Mouse (Mus musculus): ENCODE results near the gene Gprc5d. TPM values are rescaled to one million over a fixed set of nuclear protein-coding genes. Genes with fewer than 3 reads are reported as not detected.

The Gprc5d gene
- total and polyA plus RNA-seq, 3 experiments = not detected

DNA sequence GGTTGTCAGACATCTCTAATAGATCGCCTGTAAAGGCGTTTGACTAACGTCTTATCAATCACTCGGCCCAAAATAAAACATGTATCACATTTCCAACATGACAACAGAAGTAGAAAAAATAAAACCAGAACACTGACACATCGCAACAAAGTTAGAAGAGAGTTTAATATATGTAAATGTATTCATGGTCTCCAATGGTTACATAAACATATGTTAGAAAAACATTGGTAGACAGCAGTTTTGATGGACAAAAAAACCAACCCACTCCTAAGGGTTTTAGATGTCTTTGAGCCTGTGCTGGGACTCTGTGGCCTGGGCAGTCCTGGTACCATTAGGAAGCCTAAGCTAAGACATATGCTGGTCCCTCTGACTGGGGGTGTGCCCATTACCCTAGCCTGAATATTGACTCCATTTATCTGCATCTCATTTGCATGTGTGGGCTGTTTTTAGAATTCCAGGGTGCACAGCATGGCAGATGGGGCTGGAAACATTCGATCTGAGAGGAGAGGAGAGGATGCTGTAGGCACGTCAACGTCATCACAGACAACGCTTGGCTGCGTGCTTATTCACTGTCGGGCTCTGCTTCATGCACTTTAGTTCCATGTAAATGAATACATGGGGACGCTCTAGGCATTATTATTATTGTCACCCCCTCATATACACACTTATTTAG, 25.1 kb downstream of the Gprc5d start:
- in situ Hi-C loops (cut with MboI; ENCODE audit: low pct_ligation_motif_present, low pct_unique_long_range_greater_than_20kb, low sequenced_read_pairs) (loop anchor here (10.0 kb wide), 1 partner anchor 282 kb away; no protein-coding TSS in a partner anchor), dilution Hi-C loops (cut with MboI; ENCODE audit: extremely low pct_ligation_motif_present, extremely low pct_unique_long_range_greater_than_20kb, low sequenced_read_pairs) (no loop called here)
- no peaks in the 10 kb centered on the region for H3K27me3 ChIP-seq (replicated peaks)
- no peak overlapping the region for H3K9ac ChIP-seq (ENCODE audit: insufficient read depth, low read depth)
- H3K4me1 ChIP-seq (ENCODE audit: control insufficient read depth in 1 of 2, insufficient read depth in 2 of 2) = peaks cover 0 to 2% of the 10 kb centered on the region in 2 experiments; a peak in 2 of 4 replicates
- peak; percentile 3 for DNase-seq (ENCODE audit: extremely low read depth)
- H3K4me3 ChIP-seq (replicated peaks in 1 of 3; ENCODE audit: low read depth in 2 of 3, low read length in 2 of 3, poor library complexity in 1 of 3) = no peak overlapping the region
- H3K79me2 ChIP-seq (replicated peaks; ENCODE audit: control insufficient read depth, extremely low read depth, insufficient read depth, poor library complexity, severe bottlenecking) = no peaks in the 10 kb centered on the region
- no peak overlapping the region for H3K27ac ChIP-seq (ENCODE audit: insufficient read depth, low read depth)
- no peak overlapping the region for H3K4me2 ChIP-seq (ENCODE audit: insufficient read depth, low read depth, poor library complexity, severe bottlenecking)
- no peaks in the 10 kb centered on the region for H3K9me3 ChIP-seq (replicated peaks; ENCODE audit: low read length)
- no peaks in the 10 kb centered on the region for H3K36me3 ChIP-seq (replicated peaks in 1 of 2; ENCODE audit: control insufficient read depth in 1 of 2, insufficient read depth in 1 of 2, low read length in 1 of 2)
- no peak for TF ChIP-seq HCFC1 (IDR thresholded peaks at IDR 0.05; ENCODE audit: low read depth, low read length)
- TF ChIP-seq ZNF384 (IDR thresholded peaks at IDR 0.05; ENCODE audit: low read depth, low read length) = no peak
- TF ChIP-seq ZC3H11A (IDR thresholded peaks at IDR 0.05; ENCODE audit: low read depth, low read length) = no peak
- TF ChIP-seq USF2 (conservative IDR thresholded peaks at IDR 0.05; ENCODE audit: low read depth, low read length) = no peak
- no peak for TF ChIP-seq MEF2A (IDR thresholded peaks at IDR 0.05; ENCODE audit: borderline replicate concordance, low read depth, low read length)
- TF ChIP-seq RCOR1 (conservative IDR thresholded peaks at IDR 0.05; ENCODE audit: low read depth, low read length) = no peak
- no peak for TF ChIP-seq POLR2AphosphoS2 (IDR thresholded peaks at IDR 0.05; ENCODE audit: low read depth, low read length)
- no peak for TF ChIP-seq MYC (IDR thresholded peaks at IDR 0.05; ENCODE audit: low read depth, low read length)
- TF ChIP-seq EP300 (IDR thresholded peaks at IDR 0.05; ENCODE audit: low read length) = no peak
- TF ChIP-seq JUN (IDR thresholded peaks at IDR 0.05; ENCODE audit: insufficient read depth, low read depth, low read length) = no peak
- TF ChIP-seq BHLHE40 (IDR thresholded peaks at IDR 0.05; ENCODE audit: low read depth, low read length) = no peak
- no peak for TF ChIP-seq ETS1 (conservative IDR thresholded peaks at IDR 0.05; ENCODE audit: low read depth, low read length)
- TF ChIP-seq KAT2A (IDR thresholded peaks at IDR 0.05; ENCODE audit: insufficient replicate concordance, low read length) = no peak
- TF ChIP-seq NELFE (IDR thresholded peaks at IDR 0.05; ENCODE audit: low read depth, low read length) = no peak
- TF ChIP-seq USF1 (IDR thresholded peaks at IDR 0.05; ENCODE audit: low read depth, low read length) = no peak
- no peak for TF ChIP-seq MXI1 (IDR thresholded peaks at IDR 0.05; ENCODE audit: low read depth, low read length)
- no peak for TF ChIP-seq MAZ (IDR thresholded peaks at IDR 0.05; ENCODE audit: low read depth, low read length)
- no peak for TF ChIP-seq SMC3 (IDR thresholded peaks at IDR 0.05; ENCODE audit: low read depth, low read length)

DNA sequence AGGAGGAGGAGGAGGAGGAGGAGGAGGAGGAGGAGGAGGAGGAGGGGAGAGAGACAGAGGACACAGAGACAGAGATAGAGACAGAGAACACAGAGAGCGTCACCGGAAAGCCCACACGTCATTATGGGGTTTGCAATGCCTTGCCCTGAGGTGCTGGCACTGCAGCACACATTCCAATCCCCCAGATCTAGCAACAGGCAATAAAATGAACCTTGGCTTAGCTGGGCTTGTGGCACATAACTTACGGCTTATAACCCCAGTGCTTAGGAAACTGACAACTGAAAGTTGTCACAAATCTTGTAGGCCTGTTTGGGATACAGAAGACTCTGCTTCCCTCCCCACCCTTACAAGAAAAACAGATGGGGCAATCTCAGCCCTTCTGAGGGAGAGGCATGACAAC, 27.4 kb downstream of the Gprc5d start:
- no peak for DNase-seq (ENCODE audit: extremely low read depth)
- no peaks in the 10 kb centered on the region for H3K36me3 ChIP-seq (replicated peaks in 1 of 2; ENCODE audit: control insufficient read depth in 1 of 2, insufficient read depth in 1 of 2, low read length in 1 of 2)
- no peak overlapping the region for H3K27ac ChIP-seq (ENCODE audit: insufficient read depth, low read depth)
- no peaks in the 10 kb centered on the region for H3K79me2 ChIP-seq (replicated peaks; ENCODE audit: control insufficient read depth, extremely low read depth, insufficient read depth, poor library complexity, severe bottlenecking)
- in situ Hi-C loops (cut with MboI; ENCODE audit: low pct_ligation_motif_present, low pct_unique_long_range_greater_than_20kb, low sequenced_read_pairs) = loop anchor here (10.0 kb wide), 1 partner anchor 284 kb away; no protein-coding TSS in a partner anchor
- H3K9me3 ChIP-seq (replicated peaks; ENCODE audit: low read length) = no peaks in the 10 kb centered on the region
- no peaks in the 10 kb centered on the region for H3K27me3 ChIP-seq (replicated peaks)
- TF ChIP-seq POLR2AphosphoS2 (IDR thresholded peaks at IDR 0.05; ENCODE audit: low read depth, low read length) (no peak), ZKSCAN1 (IDR thresholded peaks at IDR 0.05; ENCODE audit: borderline replicate concordance, low read depth, low read length) (no peak), EP300 (IDR thresholded peaks at IDR 0.05; ENCODE audit: low read length) (no peak), BHLHE40 (IDR thresholded peaks at IDR 0.05; ENCODE audit: low read depth, low read length) (no peak), KAT2A (IDR thresholded peaks at IDR 0.05; ENCODE audit: insufficient replicate concordance, low read length) (no peak), IRF4 (IDR thresholded peaks at IDR 0.05; ENCODE audit: low read depth, low read length) (no peak)
- no peak overlapping the region for H3K4me2 ChIP-seq (ENCODE audit: insufficient read depth, low read depth, poor library complexity, severe bottlenecking)
- peaks cover 0 to 3% of the 10 kb centered on the region in 2 experiments; a peak in 2 of 4 replicates for H3K4me1 ChIP-seq (ENCODE audit: control insufficient read depth in 1 of 2, insufficient read depth in 2 of 2)
- H3K4me3 ChIP-seq (replicated peaks in 1 of 3; ENCODE audit: low read depth in 2 of 3, low read length in 2 of 3, poor library complexity in 1 of 3) = no peak overlapping the region
- dilution Hi-C loops (cut with MboI; ENCODE audit: extremely low pct_ligation_motif_present, extremely low pct_unique_long_range_greater_than_20kb, low sequenced_read_pairs) = no loop called here
- H3K9ac ChIP-seq (ENCODE audit: insufficient read depth, low read depth) = no peak overlapping the region
